Mouse (Mus musculus) cerebellum, adult 9-11 months (tissue): ENCODE measurements at regions not wholly inside any gene's neighbourhood (a gene's known extent, or its start where the extent isn't known, plus 50 kb on each side); places are given as distances from the start of the nearest gene placed in this dataset.

Experiments used
- DNase-seq: peaks from one replicate; pipeline ENCODE4 v3.0.0; 2022

- no peak for DNase-seq
Measured at GRCm38 (mm10) chr2:51008251-51008533, 140.7 kb downstream of the Rnd3 start.

GRCm38 (mm10) chr2:51007409-51008250 is 141.3 kb downstream of the Rnd3 start:
- DNase-seq, result no peak

GRCm38 (mm10) chr2:51006818-51007217 is 142.1 kb downstream of the Rnd3 start:
- DNase-seq, result no peak

- no peak for DNase-seq
Measured at GRCm38 (mm10) chr2:51001548-51001947, 147.4 kb downstream of the Rnd3 start.

- DNase-seq, result no peak
Measured at GRCm38 (mm10) chr2:50983883-50984410, 165.0 kb downstream of the Rnd3 start.

GRCm38 (mm10) chr2:50982571-50982970 is 166.3 kb downstream of the Rnd3 start:
- no peak for DNase-seq

GRCm38 (mm10) chr2:50978356-50978755 is 170.6 kb downstream of the Rnd3 start:
- DNase-seq, result no peak

GRCm38 (mm10) chr2:50971131-50971825 is 177.6 kb downstream of the Rnd3 start:
- DNase-seq, result peak; percentile 6

- no peak for DNase-seq
Measured at GRCm38 (mm10) chr2:50968382-50968781, 180.5 kb downstream of the Rnd3 start.

GRCm38 (mm10) chr2:50967826-50968225 is 181.1 kb downstream of the Rnd3 start:
- DNase-seq, result no peak

- no peak for DNase-seq
Measured at GRCm38 (mm10) chr2:50967133-50967532, 181.8 kb downstream of the Rnd3 start.

- no peak for DNase-seq
Measured at GRCm38 (mm10) chr2:50965485-50966017, 183.4 kb downstream of the Rnd3 start.

- no peak for DNase-seq
Measured at GRCm38 (mm10) chr2:50964062-50964461, 184.8 kb downstream of the Rnd3 start.

- no peak for DNase-seq
Measured at GRCm38 (mm10) chr2:50961049-50961448, 187.9 kb downstream of the Rnd3 start.

GRCm38 (mm10) chr2:50959323-50959722 is 189.6 kb downstream of the Rnd3 start:
- no peak for DNase-seq

GRCm38 (mm10) chr2:50954361-50955066 is 194.4 kb downstream of the Rnd3 start:
- no peak for DNase-seq

GRCm38 (mm10) chr2:50951027-50951426 is 197.9 kb downstream of the Rnd3 start:
- no peak for DNase-seq

GRCm38 (mm10) chr2:50949717-50950116 is 199.2 kb downstream of the Rnd3 start:
- no peak for DNase-seq

- no peak for DNase-seq
Measured at GRCm38 (mm10) chr2:50945526-50945925, 203.4 kb downstream of the Rnd3 start.

GRCm38 (mm10) chr2:50943180-50943579 is 205.7 kb downstream of the Rnd3 start:
- no peak for DNase-seq

GRCm38 (mm10) chr2:50942741-50943140 is 206.2 kb downstream of the Rnd3 start:
- no peak for DNase-seq

GRCm38 (mm10) chr2:50932936-50933335 is 216.0 kb downstream of the Rnd3 start:
- no peak for DNase-seq

GRCm38 (mm10) chr2:50921002-50921401 is 227.9 kb downstream of the Rnd3 start:
- no peak for DNase-seq
